Mouse (Mus musculus) fat pad, adult 2 months (tissue): ENCODE data around the gene Wdr91.

Source experiments
- DNase-seq: peaks from one replicate; pipeline ENCODE4 v3.0.0-alpha.2; 2011; ENCODE audit warnings: low read depth, low spot score; ENCODE audit errors: extremely low read depth

Gene Wdr91

GRCm38 (mm10) chr6:34910371-34911219 lies at the start of gene Wdr91:
Gene Wdr91 (minus strand): TSS chr6:34910876.
- no peak for DNase-seq

- DNase-seq, result no peak
Measured at GRCm38 (mm10) chr6:34959131-34959530, 48.5 kb upstream of the Wdr91 start.

- no peak for DNase-seq
Measured at GRCm38 (mm10) chr6:34955862-34956241, 45.2 kb upstream of the Wdr91 start.

GRCm38 (mm10) chr6:34954926-34955861 lies 44.5 kb upstream of the Wdr91 start:
- DNase-seq, result no peak

GRCm38 (mm10) chr6:34951956-34952667 lies 41.4 kb upstream of the Wdr91 start:
- DNase-seq, result no peak

- no peak for DNase-seq
Measured at GRCm38 (mm10) chr6:34951518-34951917, 40.8 kb upstream of the Wdr91 start.

GRCm38 (mm10) chr6:34948461-34948860 lies 37.8 kb upstream of the Wdr91 start:
- no peak for DNase-seq

GRCm38 (mm10) chr6:34946486-34947079 lies 35.9 kb upstream of the Wdr91 start:
- DNase-seq, result no peak

GRCm38 (mm10) chr6:34943499-34943898 lies 32.8 kb upstream of the Wdr91 start:
- no peak for DNase-seq

- no peak for DNase-seq
Measured at GRCm38 (mm10) chr6:34942446-34942845, 31.8 kb upstream of the Wdr91 start.

- no peak for DNase-seq
Measured at GRCm38 (mm10) chr6:34941496-34941895, 30.8 kb upstream of the Wdr91 start.

GRCm38 (mm10) chr6:34939451-34939850 lies 28.8 kb upstream of the Wdr91 start:
- no peak for DNase-seq

- DNase-seq, result no peak
Measured at GRCm38 (mm10) chr6:34938929-34939325, 28.3 kb upstream of the Wdr91 start.

- no peak for DNase-seq
Measured at GRCm38 (mm10) chr6:34938280-34938928, 27.7 kb upstream of the Wdr91 start.

- no peak for DNase-seq
Measured at GRCm38 (mm10) chr6:34936743-34937142, 26.1 kb upstream of the Wdr91 start.

GRCm38 (mm10) chr6:34932633-34933032 lies 22.0 kb upstream of the Wdr91 start:
- no peak for DNase-seq

GRCm38 (mm10) chr6:34927594-34927993 lies 16.9 kb upstream of the Wdr91 start:
- DNase-seq, result no peak

GRCm38 (mm10) chr6:34927156-34927555 lies 16.5 kb upstream of the Wdr91 start:
- no peak for DNase-seq

GRCm38 (mm10) chr6:34921941-34922340 lies 11.3 kb upstream of the Wdr91 start:
- no peak for DNase-seq

- no peak for DNase-seq
Measured at GRCm38 (mm10) chr6:34920631-34921030, 10.0 kb upstream of the Wdr91 start.
